Mouse (Mus musculus) cerebellum, adult 18-20 months (tissue): ENCODE results near the gene Ywhag.

ENCODE experiments used
- DNase-seq, 2 experiments: peaks; one replicate each; pipeline ENCODE4 v3.0.0; 2021

Gene Ywhag

DNA sequence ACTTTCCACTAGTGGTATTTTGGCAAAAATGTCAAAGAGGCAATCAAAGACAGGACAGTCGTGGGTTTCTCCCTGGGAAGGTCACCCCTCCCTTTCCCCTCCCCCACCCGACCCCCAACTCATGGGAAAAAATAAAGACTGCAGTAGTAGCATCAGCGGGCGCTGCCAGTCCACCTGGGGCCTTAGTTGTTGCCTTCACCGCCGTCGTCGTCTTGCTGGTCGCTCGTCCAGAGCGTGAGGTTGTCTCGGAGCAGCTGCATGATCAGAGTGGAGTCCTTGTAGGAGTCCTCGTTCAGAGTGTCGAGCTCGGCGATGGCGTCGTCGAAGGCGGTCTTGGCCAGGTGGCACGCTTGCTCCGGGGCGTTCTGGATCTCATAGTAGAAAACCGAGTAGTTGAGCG lies 23.6 kb downstream of the Ywhag start:
- no peak for DNase-seq

DNA sequence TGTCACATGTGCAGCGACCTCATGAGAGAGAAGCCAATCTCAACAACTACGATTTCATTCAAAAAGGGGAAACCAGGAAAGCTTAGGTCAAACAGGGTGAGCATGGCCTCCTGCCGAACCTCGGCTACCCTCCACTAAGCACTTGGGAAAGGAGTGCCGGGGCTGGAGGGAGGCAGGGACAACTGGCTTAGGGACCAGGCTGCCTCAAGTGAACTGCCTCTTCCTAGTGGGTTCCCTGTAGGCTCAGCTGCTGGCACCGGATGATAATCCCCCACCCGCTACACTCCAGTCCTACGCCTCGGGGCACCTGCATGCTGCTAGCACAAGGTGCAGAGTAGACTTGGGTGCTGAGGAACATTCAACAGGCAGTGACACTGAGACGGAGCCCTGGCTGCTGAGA lies 24.8 kb downstream of the Ywhag start:
- no peak for DNase-seq

DNA sequence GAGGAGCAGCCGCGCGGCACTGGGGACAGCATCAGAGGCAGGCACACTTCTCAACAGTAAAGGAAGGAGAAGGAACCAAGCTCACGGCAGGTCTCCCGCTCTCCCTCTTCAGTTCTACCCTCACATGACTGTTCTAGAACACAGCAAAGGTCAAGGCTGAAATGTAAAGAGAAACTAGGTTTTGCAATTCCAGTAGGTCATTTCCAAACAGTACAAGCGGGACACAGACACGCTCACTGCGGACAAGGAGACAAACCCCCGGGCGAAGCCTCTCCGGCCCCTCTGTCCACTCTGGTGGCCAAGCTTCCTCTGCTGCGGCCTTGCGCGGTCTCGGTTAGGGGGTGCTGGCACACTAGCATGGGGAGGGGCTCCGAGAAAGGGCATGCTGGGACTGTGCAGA lies 25.4 kb downstream of the Ywhag start:
- DNase-seq: no peak

DNA sequence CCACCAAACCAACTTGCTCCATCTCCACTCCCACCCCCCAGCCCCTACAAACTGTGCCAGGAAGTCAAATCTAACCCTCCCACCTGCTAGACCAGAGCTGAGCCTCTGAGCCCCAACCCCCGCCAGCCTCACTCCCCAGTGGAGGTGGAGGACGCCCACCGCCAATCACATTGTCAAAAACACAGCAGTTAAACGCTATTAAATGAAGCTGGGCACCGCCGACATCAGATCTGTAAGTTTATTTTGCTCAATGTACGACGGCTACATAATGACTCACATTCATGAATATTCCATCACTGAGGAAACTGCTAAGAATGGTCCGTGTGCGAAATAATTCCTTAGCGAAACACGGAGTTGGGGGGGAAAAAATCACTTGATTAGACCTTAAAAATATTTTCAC lies 26.2 kb downstream of the Ywhag start:
- no peak for DNase-seq

DNA sequence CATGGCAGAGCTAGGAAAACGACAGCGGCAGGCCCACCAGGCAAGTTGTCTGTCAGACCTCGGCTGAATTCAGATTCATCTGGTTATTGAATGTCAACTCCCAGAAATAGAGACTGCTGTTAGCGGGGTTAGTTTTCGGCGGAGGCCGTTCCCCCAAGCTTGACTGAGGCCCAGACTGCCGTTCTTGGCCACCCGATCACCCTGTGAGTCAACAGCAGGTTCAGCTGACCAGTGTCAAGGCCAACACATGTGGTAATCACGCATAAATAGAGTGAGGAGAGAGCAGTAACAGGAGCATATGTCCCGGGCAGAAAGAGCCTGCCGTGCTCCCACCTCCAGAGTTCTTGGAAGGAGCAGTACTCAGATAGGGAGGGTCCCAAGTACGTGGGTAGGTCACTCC lies 27.2 kb downstream of the Ywhag start:
- no peak for DNase-seq

DNA sequence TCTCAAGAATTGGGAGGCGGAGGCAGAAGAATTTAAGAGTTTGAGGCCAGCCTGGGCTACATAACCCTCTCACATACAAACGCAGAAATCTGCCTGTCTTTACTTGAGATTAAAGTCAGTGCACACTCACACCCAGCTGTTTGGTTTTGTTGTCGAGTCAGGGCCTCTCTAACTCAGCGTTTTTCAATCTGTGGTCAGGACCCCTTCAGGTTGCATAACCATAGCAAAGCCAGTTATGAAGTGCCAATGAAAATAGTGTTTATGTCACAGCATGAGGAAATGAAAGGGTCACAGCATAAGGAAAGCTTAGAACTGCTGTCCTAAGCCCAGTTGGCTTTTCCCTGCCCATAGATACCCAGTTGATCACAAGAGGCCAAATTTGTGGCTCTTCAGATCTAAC lies 27.6 kb downstream of the Ywhag start:
- peak in 1 of 2 experiments; percentile 8 for DNase-seq

DNA sequence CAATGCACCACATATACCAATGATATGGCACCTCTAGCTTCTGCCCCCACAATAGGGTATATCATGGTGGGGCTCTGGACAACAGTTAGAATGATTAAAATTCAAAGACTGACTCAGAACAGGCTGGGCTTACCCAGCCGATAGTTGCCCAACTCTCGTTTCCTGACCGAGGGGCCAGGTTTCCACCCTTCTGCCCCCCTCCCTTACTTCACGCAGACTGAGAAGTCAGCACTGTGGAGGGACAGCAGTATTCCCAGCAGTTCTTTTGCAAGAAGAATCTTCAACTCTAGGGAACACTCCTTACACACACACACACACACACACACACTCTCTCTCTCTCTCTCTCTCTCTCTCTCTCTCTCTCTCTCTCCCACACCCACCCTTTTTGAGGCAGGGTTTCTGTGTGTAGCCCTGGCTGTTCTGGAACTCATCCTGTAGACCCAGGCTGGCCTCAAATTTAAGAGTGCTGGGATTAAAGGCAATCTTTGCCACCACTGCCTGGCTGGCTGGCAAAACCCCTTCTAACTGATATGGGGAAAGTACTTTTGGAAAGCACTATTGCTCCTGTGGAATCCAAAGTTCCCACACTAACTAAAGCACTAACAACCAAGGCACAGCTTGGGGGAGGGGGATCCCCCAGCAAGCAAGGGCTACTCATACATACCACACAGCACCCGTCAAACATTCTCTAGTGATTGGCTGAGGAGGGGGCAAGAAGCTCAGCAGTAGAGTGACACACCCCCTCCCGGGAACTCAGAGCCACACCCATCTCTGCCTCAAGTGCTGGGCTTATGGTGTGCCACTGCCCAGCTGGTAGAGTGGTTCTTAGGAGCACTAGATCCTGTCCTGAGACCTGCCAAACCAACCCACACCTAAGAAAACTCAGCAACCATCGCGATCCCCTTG lies 28.8 kb downstream of the Ywhag start:
- no peak for DNase-seq

DNA sequence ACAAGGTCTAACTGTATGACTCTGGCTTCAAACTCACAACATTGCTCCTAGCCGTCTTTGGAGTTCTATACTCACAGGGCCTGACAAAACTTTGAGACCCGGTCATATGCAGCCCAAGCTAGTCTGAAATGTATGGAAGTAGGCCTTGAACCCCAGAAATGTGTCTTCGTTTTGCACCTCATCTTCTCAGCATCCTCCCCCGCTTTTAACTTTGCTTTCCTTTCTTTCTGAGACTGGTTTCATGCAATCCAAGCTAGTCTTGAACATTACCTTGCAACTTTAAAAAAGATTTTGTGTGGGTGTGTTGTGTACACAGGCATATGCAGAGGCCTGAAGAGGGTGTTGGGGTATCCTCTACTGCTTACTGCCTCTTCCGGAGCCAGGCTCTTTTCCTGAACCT lies 30.2 kb downstream of the Ywhag start:
- no peak for DNase-seq

DNA sequence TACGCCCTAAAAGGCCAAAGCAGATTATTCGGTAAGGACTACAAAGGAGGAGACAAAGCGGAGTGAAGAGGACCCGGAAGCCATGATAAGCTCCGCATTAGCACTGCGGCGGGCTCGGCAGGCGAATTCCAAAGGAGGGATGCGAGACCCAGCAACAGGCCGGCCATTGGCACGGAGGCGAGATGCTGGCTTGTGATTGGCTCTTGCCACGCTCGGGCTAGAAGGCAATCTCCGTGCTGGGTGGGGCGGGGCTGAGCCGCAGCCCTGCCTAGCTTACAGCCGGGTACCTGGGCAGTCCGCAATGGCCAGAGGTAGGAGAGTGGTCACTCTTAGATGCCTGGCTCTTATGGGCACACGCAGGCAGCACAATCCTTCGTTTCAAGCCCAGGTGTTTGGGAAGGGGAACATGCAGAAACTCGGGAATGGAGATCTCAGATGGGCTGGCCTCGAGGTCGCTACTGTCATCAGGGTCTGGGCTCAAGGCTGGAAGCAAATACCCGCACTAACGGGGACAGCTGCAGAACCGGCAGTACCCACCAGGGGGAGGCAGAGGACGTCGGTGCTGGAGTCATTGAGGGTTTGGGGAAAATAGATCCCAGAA lies 30.8 kb downstream of the Ywhag start:
- peak; percentile 98 to 99 for DNase-seq

DNA sequence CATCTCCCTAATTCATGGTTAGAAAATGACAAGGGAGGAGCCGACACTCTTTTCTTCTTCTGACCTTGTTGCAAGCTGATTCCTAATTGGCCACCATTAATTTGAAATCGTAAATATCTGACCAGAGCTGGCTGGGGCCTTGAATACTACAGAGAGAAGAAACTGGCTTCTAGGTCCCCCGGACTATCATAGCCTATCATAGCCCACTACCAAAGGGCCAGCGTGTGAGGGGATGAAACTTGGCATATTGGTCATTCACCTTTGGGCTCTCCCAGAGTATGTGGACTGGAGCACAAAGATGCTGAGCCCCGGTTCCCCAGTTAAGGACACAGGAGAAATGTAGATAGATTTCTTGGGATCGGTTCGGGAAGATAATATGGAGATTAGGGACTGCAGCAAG lies 31.4 kb downstream of the Ywhag start:
- DNase-seq: no peak

DNA sequence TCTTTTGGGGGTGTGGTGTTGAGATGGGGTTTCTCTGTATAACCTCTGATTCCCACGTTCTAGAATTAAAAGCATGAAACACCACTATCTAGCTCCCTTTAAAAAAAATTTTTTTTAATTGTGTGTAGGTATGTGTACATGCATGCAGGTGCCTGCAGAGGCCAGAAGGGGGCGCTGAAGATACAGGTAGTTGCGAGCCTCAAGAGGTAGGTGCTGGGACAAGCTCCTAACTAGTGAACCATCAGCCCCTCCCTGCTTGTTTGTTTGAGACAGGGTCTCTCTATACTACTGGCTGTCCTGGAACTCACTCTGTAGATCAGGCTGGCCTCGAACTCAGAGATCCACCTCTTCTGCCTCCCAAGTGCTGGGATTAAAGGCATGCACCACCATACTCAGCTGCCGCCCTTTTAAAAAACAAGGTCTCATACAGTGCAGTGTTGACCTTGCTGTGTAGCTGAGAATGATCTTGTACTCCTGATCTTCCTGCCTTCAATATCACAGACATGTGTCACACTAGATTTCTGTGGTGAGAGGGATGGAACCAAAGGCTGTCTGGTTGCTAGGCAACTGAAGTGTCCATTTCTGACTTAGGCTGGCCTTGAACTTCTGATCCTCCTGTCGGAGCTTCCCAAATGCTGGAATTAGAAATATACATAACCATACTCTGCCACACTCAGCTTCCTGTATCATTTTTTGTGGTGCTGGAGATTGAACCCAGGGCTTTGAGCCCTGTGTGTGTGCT lies 32.9 kb downstream of the Ywhag start:
- DNase-seq: no peak

DNA sequence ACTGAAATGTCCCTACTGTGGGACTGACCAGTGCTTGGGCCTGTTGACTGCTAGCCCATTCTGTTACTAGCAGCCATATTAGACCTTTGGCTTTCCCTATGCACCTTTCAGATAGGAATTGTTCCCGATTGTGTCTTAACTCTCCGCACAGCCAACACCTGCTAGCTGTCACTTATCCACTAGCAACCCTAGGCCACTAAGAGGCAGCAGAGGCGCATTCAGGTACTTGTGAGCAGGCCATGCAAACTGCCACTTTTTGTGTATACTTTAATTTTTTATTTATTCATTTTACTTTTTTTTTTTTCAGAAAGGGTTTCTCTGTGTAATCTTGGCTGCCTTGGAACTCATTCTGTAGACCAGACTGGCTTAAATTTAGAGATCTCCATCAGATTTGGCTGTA lies 33.7 kb downstream of the Ywhag start:
- no peak for DNase-seq

DNA sequence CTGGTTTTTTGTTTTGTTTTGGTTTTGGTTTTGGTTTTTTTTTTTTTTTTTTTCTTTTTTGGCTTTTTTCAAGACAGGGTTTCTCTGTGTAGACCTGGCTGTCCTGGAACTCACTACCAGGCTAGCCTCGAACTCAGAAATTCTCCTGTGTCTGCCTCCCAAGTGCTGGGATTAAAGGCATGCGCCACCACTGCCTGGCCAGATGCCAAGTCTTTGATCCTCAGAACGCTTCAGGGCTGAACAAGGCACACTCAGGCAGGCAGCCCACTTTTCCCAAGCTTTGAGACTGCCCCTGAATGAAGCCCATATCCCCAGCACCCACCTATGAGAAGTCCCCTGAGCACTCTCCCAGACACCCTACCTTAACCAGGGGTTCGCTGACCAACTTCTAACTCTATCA lies 34.6 kb downstream of the Ywhag start:
- DNase-seq: no peak

DNA sequence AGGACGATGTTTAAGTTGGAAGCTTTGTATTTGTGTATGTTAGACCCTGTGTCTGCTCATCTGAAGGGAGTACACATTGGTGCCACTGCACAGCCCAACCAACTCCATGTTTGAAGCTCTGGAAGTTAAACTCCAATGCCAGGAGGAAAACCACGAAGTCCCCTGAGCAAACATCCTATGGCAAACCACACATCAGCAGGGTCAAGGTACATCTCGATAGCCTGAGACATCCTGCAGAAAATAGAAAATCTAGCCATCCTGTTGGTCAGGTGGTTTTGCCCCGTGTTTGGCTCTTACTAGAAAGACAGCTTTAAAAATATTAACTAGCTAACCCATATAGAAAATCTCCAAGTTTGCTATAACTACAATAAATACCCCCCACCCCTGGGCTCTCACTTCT lies 35.4 kb downstream of the Ywhag start:
- no peak for DNase-seq

DNA sequence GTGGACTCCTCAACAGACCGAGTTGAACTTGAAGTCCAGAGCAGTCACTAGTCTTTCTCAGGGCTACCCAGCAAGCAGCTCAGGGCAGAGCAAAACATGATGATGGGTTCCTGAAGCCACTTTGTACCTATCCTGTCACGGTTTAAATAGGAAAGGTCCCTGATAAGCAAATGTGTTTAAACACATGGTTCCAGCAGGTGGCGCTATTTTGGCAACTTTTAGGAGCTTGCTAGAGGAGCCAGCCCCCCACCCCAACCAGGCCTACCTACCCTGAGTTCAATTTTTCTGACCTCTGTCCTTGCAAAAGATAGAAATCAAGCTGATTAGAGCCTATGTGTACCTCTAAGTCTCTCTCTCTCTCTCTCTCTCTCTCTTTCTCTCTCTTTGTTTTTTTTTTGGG lies 36.4 kb downstream of the Ywhag start:
- peak; percentile 66 for DNase-seq

DNA sequence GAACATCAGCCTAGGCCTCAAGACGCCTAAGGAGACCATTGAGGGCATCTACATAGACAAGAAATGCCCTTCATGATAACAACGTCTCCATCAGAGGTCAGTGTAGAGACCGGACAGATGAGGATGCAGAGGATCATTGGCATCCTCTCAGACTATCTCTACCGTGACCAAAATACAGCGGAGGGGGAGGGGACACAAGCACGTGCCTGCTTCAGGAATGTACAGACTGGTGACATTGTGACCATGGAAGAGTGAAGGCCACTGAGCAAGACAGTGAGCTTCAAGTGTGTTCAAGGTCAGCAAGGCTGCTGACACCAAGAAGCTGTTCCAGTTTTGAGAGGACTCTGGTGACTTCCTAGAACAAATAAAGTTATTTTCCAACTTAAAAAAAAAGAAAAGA lies 39.5 kb downstream of the Ywhag start:
- DNase-seq: no peak

DNA sequence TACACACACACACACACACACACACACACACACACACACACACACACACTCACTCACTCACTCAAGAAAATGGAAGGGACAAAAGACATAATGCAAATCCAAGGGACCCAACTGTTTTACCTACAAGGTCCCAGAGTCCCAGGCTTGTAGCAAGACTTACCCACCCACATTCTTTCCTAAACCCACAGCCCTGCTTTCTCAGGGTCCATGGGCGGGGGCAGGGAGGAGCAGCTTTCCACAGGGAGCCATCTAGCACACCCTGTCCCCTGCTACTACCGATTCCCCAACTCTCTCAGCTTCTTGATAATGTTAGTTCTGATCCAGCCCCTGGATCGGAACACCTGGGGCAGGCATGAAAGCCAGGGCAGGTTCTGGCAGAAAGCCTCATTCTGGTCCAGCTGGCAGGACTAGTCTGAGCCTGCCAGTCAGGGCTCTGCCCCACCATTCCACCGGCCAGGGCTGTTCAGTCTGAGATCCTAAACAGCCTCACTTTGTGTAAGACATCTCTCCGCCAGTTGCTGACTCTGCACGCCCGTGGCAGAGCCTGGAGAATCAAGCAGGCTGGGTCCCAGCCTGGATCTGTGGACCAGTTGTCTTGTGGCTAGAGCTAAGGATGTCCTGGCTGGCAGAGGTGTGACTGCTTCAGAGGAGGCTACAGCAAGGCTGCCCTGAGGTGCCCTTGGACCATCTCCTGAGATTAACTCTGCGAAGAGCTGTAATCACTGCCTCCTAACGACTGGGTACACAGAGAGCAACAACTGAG lies 41.6 kb downstream of the Ywhag start:
- no peak for DNase-seq

DNA sequence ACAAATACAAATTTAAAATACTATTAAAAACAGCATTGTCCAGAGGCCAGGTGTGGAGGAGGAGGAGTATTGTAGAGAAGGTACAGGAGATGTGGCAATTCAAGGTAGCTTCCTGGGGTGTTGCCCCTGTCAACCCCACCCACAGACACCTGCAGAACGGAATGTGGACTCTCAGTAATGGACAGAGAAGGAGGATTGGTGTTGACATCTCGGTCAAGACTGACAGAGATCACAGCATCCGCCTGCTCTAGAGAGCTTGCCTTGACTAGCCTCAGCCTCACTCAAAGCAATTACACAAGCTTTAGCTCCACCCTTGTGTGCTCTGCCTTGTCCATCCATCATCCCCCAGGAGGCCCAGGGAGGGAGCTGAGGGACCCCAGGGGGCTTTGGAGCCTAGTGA lies 43.5 kb downstream of the Ywhag start:
- DNase-seq: no peak

DNA sequence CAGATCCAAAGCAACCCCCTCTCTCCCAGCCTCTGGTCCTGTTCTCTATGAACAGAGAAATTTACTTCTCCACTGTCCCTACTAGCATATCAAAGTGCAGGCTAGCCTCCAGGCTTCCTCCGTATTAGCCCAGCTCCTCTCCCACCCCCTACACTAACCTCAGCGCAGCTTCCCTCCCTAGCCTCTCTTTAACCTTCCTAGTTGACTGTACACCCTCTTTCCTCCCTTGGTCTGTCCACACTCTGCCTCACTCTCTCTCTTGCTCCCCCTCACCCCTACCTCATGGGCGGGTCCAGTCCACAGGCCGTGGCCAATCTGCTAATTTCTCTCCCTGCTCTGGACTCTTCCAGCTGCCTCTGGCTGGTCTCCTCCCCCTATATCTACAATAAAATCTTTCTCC lies 44.1 kb downstream of the Ywhag start:
- DNase-seq: no peak

DNA sequence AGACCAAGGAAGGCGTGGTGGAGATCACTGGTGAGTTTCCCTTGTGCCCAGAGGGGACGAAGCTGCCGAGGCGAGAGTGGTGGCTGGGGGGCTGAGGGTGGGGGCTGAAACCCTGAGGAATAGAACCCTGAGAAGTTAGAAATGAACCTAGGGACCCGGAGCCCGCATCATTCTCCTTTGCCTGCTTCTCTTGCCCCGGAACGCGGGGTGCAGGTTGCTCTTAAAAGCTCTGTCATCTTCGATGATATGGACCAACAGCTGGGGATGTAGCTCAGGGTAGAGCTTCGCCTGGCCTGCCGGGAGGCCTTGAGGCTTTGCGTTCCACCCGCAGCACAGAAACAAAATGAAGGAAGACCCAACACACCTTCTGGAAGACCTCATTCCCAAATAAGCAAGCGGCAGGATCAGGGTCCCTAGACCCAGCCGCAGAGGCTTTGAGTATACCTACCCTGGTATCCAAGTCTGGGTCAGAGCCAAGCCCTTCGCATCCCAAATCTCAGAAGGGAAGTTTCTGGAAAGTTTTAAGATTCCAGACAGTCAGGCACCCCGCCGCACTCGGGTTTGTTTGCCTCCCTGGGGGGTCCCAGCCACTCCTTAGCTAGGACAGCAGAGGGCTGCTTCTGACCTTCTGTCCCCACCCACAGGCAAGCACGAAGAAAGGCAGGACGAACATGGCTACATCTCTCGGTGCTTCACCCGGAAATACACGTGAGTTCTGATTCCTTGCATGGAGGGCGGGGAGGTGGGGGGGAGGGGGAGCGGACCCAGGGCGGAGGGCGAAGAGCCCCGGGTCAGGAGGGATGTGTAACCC lies 45.8 kb downstream of the Ywhag start:
- no peak for DNase-seq

DNA sequence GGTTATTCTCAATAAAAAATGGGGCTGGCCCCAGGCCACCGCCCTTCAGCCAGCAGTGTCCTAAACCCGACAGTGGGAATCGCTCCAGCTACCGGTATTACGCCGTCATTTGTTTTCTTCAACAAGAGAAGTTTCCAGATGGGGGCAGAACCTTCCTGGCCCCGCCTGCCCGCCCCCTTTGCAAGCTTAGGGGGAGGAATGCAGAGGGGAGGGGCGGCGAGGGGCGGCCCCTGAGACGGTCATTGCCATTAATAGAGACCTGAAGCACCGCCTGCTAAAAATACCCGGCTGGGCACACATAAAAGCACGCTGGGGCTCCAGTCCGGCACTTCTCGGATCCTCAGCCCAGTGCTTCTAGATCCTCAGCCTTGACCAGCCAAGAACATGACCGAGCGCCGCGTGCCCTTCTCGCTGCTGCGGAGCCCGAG lies 46.7 kb downstream of the Ywhag start, which contains the start of gene Hspb1:
Gene Hspb1 (plus strand): TSS at position 245 of the 428 bp plus-strand sequence.
- no peak for DNase-seq

DNA sequence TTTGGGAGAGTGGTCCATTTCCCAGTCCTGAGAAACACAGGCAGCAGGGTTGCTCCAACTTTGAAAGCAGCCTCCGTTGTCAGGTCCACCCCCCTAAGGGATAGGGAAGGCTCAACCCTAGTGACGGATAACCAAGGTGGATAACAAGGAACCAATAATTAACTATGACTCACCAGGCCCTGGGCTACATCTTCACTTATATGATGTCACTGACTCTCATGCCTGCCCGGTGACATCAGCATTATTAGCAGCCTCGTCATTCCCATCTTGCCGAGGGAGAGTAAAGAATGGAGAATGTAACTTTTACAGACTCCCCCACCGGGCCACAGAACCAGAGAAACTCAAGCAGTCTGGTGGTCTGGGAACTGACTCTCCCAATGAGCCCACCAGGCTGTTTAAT lies 49.8 kb downstream of the Ywhag start:
- DNase-seq: no peak
